Mouse (Mus musculus) ES-Bruce4 (cell line): ENCODE data around the gene Cabp4. TPM values are rescaled to one million over a fixed set of nuclear protein-coding genes. Genes with fewer than 3 reads are reported as not detected.
A peak's percentile ranks its signal among the peaks of the same experiment; 100 is the strongest.

Experiments
- H3K27ac ChIP-seq: 2 replicates; pipeline ENCODE4 v1.5.1; 2012; ENCODE audit warnings: low read length, inconsistent platforms; ENCODE audit not compliant: insufficient read depth
- H3K27me3 ChIP-seq: 2 replicates; pipeline ENCODE4 v1.6.1; 2012; ENCODE audit warnings: mild to moderate bottlenecking, low read length, inconsistent platforms; ENCODE audit not compliant: control insufficient read depth, poor library complexity, insufficient read depth, severe bottlenecking
- H3K36me3 ChIP-seq: 2 replicates; pipeline ENCODE4 v1.6.1; 2012; ENCODE audit warnings: inconsistent platforms, mild to moderate bottlenecking, low read length, moderate library complexity; ENCODE audit not compliant: control insufficient read depth, poor library complexity, insufficient read depth, severe bottlenecking
- H3K4me1 ChIP-seq: one replicate; pipeline ENCODE4 v1.8.1; 2011; ENCODE audit warnings: low read length; ENCODE audit not compliant: control insufficient read depth, insufficient read depth
- H3K4me3 ChIP-seq: 2 replicates; pipeline ENCODE4 v1.5.1; 2011; ENCODE audit warnings: low read depth, mild to moderate bottlenecking, low read length
- H3K9ac ChIP-seq: 2 replicates; pipeline ENCODE4 v1.6.1; 2012; ENCODE audit warnings: low read depth, mild to moderate bottlenecking, inconsistent platforms; ENCODE audit not compliant: poor library complexity, severe bottlenecking
- H3K9me3 ChIP-seq: replicated peaks from 2 replicates; pipeline ENCODE4 v1.6.1; 2012; ENCODE audit warnings: mild to moderate bottlenecking, low read length, inconsistent platforms; ENCODE audit not compliant: control insufficient read depth, poor library complexity, insufficient read depth, severe bottlenecking
- CTCF ChIP-seq: IDR thresholded peaks from one replicate; pipeline ENCODE4 v1.8.1; 2011; ENCODE audit warnings: low read depth, low read length
- EP300 ChIP-seq: IDR thresholded peaks from 2 replicates; pipeline ENCODE4 v1.6.1; 2011; ENCODE audit warnings: low read depth, low read length; ENCODE audit not compliant: insufficient read depth
- POLR2A ChIP-seq: IDR thresholded peaks from one replicate; pipeline ENCODE4 v1.8.1; 2011; ENCODE audit warnings: low read length; ENCODE audit not compliant: insufficient read depth
- polyA plus RNA-seq: library from polyadenylated mRNA; stranded (reverse); fragments of >200 nt; gene quantifications from 2 replicates; pipeline ENCODE4 v1.2.4, GENCODE M21; 2011; ENCODE audit warnings: low read depth; ENCODE audit not compliant: missing spikeins, insufficient read depth, insufficient read length

The Cabp4 gene
- polyA plus RNA-seq, 1 experiment, result not detected

GRCm38 (mm10) chr19:4149283-4149682, 5.5 kb upstream of the Cabp4 start:
- Histone ChIP-seq H3K27me3 (no peaks in the 10 kb centered on the region), H3K9me3 (no peaks in the 10 kb centered on the region), H3K4me3 (peak overlapping the region; percentile 87), H3K9ac (peak overlapping the region; percentile 78), H3K27ac (no peak overlapping the region), H3K36me3 (0 out of 2 replicates have a peak, but pooled peaks cover 2% of the 10 kb centered on the region), H3K4me1 (peaks cover 2% of the 10 kb centered on the region)
- TF ChIP-seq CTCF, result no peak
- no peak for TF ChIP-seq EP300
- TF ChIP-seq POLR2A, result no peak

- peak overlapping the region; percentile 87 for H3K4me3 ChIP-seq
- 0 out of 2 replicates have a peak, but pooled peaks cover 2% of the 10 kb centered on the region for H3K36me3 ChIP-seq
- no peaks in the 10 kb centered on the region for H3K27me3 ChIP-seq
- peak overlapping the region; percentile 78 for H3K9ac ChIP-seq
- H3K27ac ChIP-seq, result no peak overlapping the region
- H3K9me3 ChIP-seq, result no peaks in the 10 kb centered on the region
- H3K4me1 ChIP-seq, result peaks cover 2% of the 10 kb centered on the region
- no peak for TF ChIP-seq EP300
- TF ChIP-seq POLR2A, result no peak
- TF ChIP-seq CTCF, result no peak
These were observed 5.0 kb upstream of the Cabp4 start for GRCm38 (mm10) chr19:4148819-4149218.

GRCm38 (mm10) chr19:4148491-4148806, 4.6 kb upstream of the Cabp4 start, which contains the start of gene Coro1b:
Gene Coro1b (plus strand): TSS chr19:4148619.
- H3K36me3 ChIP-seq, result 0 out of 2 replicates have a peak, but pooled peaks cover 2% of the 10 kb centered on the region
- no peaks in the 10 kb centered on the region for H3K27me3 ChIP-seq
- no peak within 1 kb of the TSS for H3K27ac ChIP-seq
- H3K9me3 ChIP-seq, result no peaks in the 10 kb centered on the region
- TF ChIP-seq EP300, result no peak
- no peak for TF ChIP-seq CTCF
- peak; percentile 16 for TF ChIP-seq POLR2A
- peak within 1 kb of the TSS; percentile 87 for H3K4me3 ChIP-seq
- peak within 1 kb of the TSS; percentile 78 for H3K9ac ChIP-seq
- H3K4me1 ChIP-seq, result peaks cover 2% of the 10 kb centered on the region

GRCm38 (mm10) chr19:4147782-4148490, 4.1 kb upstream of the Cabp4 start:
- Histone ChIP-seq H3K36me3 (0 out of 2 replicates have a peak, but pooled peaks cover 2% of the 10 kb centered on the region), H3K9ac (no peak overlapping the region), H3K27ac (no peak overlapping the region), H3K4me1 (peaks cover 2% of the 10 kb centered on the region), H3K27me3 (no peaks in the 10 kb centered on the region), H3K4me3 (no peak overlapping the region), H3K9me3 (no peaks in the 10 kb centered on the region)
- TF ChIP-seq POLR2A (no peak), EP300 (no peak), CTCF (no peak)

- H3K27me3 ChIP-seq, result no peaks in the 10 kb centered on the region
- H3K27ac ChIP-seq, result no peak overlapping the region
- H3K4me1 ChIP-seq, result peaks cover 2% of the 10 kb centered on the region
- no peak overlapping the region for H3K9ac ChIP-seq
- H3K4me3 ChIP-seq, result no peak overlapping the region
- no peaks in the 10 kb centered on the region for H3K9me3 ChIP-seq
- no peak for TF ChIP-seq CTCF
- no peak for TF ChIP-seq EP300
- no peak for TF ChIP-seq POLR2A
- H3K36me3 ChIP-seq, result 0 out of 2 replicates have a peak, but pooled peaks cover 2% of the 10 kb centered on the region
These were observed 3.2 kb upstream of the Cabp4 start for GRCm38 (mm10) chr19:4147022-4147405.

GRCm38 (mm10) chr19:4146366-4147021, 2.7 kb upstream of the Cabp4 start:
- H3K36me3 ChIP-seq, result 0 out of 2 replicates have a peak, but pooled peaks cover 2% of the 10 kb centered on the region
- H3K9me3 ChIP-seq, result no peaks in the 10 kb centered on the region
- H3K27me3 ChIP-seq, result no peaks in the 10 kb centered on the region
- H3K4me3 ChIP-seq, result no peak overlapping the region
- no peak overlapping the region for H3K27ac ChIP-seq
- no peak for TF ChIP-seq POLR2A
- TF ChIP-seq CTCF, result no peak
- TF ChIP-seq EP300, result no peak
- H3K9ac ChIP-seq, result no peak overlapping the region
- H3K4me1 ChIP-seq, result peaks cover 2% of the 10 kb centered on the region
